Mouse (Mus musculus) liver, adult 2 months (tissue): Measurements from ENCODE around the gene Mrpl58.

Experiments
- CTCF ChIP-seq: fragments of 200-500 bp; IDR thresholded peaks from 2 replicates; pipeline ENCODE4 v1.5.1; 2011; ENCODE audit warnings: low read depth, low read length, control low read depth
- POLR2A ChIP-seq: fragments of 200-500 bp; IDR thresholded peaks from 2 replicates; pipeline ENCODE4 v1.6.1; 2011; ENCODE audit warnings: low read length, control low read depth; ENCODE audit not compliant: insufficient read depth; ENCODE audit errors: extremely low read depth

DNA sequence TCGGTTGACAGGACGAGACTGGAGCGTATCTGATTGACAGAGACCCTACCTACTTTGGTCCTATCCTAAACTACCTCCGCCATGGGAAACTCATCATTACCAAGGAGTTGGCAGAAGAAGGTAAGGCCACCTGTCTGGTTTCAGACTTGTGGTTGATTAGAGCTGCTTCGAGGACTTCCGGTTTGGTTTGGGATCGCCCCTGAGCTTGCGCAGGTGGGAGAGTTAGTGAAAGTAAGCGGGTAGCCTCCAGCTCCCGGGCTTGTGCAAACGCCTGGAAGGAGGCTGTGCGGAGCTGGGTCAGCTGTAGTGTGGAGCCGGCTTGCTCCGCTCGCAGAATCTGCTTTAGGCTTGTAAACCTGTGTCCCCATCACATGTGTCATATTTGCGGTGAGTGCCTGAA, 18.4 kb downstream of the Mrpl58 start:
- TF ChIP-seq POLR2A, result no peak
- TF ChIP-seq CTCF, result no peak
